Mouse (Mus musculus): ENCODE data around the gene Nmnat3.

The Nmnat3 gene

DNA sequence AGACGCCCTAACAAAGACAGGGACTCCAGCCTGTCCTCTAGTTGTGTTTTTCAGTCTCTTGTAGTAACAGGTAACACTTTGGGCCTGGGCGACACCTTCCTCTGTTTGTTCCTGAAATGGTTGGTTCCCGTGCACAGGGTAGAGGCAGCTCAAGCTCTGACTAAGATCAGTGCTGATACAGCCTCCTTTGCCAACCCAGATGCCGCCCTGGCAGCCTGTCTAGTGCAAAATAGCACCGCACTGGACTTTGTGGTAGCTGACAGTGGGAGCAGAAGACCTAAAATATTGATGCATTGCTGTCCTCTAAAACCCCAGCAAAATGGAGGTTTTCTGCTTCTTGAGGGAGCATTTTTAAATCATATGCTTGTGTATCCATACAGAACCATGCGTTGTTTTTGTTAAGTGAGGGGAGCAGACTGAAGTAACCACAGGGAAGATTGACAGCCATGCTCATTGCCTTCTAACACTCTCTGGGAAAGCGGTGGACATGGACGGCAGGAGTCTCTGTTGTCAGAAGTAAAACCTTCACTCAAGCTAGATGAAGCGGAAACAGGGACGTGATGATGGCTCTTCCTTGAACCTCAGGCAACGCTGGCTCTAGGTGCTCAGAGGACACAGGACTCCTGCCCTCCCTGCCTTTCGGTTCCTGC is 24.2 kb downstream of the Nmnat3 start:
- DNase-seq (ENCODE audit: low read depth, low spot score), result no peak

DNA sequence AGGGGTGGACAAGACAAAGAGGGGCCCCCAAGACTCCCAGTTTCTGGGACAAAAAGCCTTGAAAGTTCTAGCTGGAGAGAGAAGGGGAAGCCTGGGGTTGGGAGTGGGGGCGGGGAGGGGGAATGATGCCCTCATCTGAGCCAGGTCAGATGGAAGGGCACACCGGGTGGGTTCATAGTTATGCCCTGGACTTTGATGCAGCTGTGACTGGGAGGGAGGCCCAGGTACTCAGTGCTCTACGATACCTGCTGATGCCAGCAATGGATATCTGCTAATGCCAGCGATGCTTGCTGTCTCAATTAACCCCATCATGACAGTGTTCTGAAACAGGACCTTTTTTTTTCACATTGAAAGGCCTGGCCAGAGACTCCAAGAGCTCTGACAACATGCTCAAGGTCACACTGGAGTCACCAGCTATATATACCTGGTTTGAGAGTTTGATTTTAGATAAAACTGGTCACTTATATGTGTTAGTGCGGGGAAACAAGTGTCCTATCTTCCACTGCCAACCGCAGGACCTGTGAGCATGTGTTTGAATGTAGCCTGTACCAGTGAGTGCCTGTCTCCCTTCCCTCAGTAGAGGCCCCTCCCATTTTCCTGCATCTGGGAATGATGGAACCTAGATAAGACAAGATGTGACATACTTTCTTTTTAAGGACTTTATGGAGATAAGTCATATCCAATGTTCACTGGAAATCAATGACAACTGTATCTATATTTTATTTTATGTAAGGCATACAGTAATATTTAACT is 25.6 kb downstream of the Nmnat3 start:
- DNase-seq (ENCODE audit: low read depth, low spot score), result no peak

DNA sequence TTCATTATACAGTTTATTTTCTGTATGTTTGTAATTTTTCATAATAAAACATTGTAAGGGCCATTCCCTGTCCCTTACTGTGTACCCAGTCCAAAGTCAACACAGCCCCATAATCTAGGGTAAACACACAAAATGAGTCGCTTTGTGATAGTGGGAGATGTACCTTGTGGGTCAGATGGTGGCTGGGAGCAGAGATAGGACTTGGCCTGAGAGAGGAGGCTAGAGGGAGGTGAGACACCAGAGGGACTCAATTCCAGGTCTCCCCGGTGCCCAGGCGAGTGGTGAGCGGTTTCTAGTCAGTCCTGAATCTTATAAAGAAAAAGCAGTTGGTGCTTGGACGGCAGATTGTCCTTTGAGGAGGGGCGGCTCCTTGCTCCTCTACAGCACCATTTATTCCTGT is 26.4 kb downstream of the Nmnat3 start:
- no peak for DNase-seq (ENCODE audit: low read depth, low spot score)

DNA sequence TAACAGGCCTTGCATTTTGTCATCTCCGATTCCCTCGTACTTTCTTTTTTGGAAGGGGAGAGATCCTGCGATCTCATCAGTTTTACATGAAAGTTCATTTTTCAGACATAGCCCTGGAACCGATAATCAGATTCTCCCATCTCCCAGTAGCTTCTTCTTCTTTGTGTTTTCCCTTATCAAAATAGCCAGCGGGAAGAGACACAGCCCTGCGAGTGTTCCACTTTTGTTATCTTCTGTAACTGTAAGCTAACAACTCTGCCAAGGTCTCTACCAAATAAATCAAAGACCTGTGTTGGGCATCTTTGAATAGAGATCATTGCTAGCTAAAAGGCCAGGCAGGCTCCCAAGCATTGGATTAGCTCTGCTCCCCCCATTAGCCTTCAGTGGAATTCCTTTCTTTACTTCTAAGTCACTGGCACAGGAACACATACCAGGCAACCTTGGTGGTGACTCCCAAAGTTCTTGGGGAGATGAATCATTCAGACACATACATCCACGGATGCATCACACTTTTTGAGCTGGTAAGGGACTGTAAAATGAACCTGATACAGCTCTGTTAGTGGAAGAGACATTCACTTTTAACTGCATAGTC is 26.9 kb downstream of the Nmnat3 start:
- DNase-seq (ENCODE audit: low read depth, low spot score), result no peak

DNA sequence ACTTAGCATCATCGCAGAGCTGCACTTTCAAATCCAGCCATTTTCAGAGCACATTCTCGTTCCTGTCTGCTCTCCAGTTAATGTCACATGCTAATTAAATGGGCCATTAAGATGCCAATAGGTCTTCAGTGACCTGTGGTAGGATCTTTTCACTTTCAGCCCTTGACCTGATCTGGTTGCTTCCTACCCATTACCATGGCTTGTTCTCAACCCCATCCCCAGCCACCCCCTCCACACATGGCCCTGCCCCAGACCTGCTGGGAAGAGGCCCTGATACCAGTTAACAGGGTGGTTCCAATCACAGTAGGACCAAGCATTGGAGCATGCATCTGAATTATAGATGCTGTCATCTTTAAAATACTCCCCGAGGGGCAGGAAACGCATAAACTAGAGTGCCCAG is 30.7 kb downstream of the Nmnat3 start:
- no peak for DNase-seq (ENCODE audit: low read depth, low spot score)

DNA sequence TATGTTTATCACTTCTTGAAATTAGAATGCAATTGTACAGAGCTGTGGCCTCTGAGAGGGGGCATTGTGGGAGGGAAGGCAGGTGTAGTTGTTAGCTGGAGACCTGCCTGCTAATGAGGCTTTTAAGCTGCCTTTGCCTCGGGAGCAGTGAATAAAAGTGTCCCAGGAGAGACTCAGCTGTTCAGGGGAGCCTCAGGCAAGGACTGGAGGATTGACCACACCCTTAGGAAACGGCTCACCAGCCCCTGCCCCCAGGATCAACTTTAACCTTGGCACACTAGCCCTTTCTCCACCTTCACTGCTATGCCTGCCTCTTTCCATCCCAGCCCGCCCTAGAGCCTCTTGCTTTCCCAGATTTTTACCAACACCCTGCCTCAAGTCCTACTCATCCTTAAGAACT is 31.6 kb downstream of the Nmnat3 start:
- no peak for DNase-seq (ENCODE audit: low read depth, low spot score)

DNA sequence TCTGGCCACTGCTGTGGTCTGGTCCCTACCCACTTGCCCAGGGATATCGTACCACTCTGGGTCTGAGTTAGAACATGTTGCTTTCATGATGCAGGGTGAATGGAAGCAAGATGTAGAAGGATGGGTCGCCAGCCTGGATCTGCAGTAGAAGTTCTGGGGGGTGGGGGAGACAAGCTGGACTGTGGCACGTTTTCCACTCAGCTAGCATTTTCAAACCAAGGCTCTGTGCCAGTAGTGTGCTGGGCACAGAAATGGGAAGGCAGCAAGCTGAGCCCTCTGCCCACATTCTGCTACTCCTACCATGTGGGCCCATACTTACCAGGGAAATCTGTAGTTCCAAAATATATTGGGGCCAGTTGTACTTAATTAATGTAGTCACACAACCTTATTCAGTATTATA is 33.5 kb downstream of the Nmnat3 start:
- no peak for DNase-seq (ENCODE audit: low read depth, low spot score)

DNA sequence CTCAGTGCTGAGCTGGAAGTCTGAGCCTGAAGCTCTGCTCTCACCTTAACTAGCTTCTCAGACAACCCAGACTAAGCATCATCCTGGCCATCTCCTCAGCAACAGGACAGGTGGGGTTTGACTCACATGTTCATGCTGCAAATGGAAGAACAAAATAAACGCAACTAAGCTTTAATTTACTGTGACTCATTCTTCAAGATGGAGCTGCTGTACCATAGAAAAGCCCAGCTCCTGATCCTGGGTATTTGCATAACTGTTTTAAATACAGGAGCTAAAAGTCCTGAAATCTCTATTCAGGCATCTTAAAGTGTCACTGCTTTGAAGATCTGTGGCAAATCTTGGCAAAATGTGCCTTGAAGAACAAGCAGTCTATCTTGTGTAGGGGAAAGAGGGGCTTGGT is 38.9 kb downstream of the Nmnat3 start:
- no peak for DNase-seq (ENCODE audit: low read depth, low spot score)

DNA sequence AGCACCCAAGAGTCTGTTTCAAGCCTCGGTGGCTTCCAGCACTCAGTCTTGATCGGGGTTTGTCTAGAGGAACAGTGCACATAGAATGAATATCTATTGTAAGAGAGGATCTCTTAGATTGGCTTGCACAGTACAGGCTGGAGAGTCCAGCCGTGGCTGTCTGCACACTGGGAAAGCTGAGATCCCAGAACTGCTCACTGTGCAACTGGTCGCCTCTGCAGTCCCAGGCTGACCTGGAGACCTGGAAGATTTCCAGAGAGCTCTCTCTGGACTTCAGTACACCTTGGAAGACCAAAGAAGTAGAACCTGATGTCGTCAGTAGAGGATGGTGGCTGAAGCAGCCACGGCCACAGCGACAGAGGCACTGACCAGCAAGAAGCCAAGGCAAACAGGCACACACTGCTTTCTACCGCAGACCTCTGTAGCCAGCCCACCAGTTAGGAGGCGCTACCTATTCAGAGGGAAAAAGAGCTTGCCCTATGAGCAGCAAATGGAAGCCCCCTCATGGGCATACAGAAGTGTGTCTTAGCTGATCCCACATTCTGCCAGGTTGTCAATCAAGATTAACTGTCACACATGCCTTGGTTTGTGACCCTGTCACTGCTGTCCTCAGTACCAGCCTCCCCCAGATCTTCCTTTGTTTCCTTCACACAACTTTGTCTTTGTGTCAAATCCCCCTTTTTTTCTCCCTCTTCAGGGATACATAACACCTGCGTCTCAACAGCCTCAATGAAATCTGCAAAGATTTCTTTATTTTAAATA is 41.4 kb downstream of the Nmnat3 start:
- DNase-seq (ENCODE audit: low read depth, low spot score), result no peak

DNA sequence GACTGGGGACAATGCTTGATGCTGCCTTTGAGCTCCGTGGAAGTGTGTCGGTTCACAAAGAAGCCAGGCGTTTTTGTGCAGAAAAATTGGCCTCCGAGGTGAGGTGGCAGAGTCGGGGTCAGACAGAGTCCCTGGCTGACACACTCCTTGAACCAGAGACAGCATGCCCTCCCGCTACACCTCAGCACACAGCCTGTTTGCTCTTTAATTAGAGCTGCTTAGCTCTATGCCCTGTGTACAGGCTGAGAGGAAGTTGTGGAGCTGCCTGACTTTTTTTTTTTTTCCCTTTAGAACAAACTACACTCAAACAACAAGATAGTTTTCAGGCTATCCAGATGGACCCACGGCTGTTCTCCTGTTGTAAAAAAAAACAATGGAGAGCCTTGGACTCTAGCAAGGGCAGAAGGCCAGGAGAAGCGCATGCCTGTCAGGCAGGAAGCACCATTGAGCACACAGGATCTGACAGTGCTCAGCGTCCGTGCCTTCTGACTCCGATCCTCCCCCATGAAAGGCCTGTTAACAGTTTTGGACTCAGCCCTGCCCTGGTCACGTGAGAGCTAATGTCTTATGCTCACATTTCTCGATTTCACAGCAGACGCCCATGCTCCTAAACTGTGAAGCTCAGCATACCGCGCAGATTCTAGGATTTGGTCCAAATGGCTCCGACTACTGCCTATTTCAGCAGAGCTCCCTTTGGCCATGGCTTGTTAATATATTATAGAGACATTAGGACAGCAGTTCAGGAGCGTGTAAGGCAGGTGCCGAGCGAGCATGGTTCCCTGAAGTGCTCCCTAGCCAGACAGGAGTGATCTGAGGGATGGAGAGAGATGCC is 42.3 kb downstream of the Nmnat3 start:
- no peak for DNase-seq (ENCODE audit: low read depth, low spot score)

DNA sequence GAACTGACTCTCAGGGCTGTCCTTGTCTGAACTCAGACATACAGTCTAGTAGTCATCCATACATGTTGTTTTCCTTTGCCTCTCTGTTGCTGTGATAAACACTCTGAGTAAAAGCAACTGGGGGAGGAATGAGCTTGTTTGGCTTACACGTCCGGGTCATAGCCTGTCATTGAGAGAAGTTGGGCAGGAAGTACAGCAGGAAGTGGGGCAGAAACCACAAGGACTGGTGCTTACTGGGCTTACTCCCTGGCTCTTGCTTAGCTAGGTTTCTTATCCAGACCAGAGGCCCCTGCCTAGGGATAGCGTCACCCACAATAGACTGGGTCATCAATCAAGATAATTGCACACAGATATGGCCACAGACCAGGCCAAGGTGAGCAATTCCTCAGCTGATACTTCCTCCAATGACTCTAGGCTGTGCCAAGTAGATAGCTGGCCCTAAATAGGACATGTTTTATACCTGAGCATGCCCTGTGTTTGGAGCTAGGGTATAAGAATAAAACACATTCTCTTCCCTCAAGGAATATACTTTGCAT is 46.1 kb downstream of the Nmnat3 start:
- no peak for DNase-seq (ENCODE audit: low read depth, low spot score)

DNA sequence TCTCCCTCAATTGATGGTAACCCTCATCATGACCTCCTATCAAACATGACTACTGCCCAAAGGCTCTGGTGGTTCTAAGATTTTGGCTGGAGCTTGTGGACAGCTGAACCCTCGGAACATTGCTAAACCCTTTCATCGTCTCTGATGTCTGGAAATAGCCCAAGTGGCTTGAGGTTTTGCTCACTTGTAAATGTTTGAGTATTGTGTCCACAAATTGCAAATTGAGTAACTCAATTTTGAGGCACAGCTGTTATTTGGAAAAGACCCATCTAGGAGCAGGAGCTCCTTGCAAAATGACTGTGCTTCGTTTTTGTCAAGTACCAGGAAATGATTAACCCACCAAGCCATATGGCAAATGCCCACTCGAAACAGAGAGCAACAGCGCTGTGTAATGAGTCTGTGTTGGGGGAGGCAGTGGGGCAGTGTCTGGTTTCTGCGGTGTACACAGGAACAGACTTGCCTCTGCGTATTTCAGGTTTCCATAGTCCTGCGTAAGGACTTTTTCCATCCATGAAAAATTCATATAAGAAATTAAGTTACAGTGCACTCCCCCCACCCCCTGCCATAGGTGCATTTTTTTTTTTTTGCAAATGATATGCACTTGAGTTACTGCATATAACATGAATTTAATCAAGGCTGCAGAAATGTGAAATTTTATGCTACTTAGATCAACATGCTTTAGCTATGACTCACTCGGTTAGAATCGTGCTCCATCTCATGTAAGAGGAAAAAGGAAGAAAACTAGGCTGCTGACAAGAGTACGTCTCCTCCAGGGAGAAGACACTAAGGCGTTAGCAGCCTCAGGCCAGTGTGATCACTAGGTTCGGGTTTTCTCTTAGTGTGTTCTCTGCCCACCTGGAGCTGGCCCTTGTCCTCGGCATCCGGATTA is 50.9 kb downstream of the Nmnat3 start:
- no peak for DNase-seq (ENCODE audit: low read depth, low spot score)

DNA sequence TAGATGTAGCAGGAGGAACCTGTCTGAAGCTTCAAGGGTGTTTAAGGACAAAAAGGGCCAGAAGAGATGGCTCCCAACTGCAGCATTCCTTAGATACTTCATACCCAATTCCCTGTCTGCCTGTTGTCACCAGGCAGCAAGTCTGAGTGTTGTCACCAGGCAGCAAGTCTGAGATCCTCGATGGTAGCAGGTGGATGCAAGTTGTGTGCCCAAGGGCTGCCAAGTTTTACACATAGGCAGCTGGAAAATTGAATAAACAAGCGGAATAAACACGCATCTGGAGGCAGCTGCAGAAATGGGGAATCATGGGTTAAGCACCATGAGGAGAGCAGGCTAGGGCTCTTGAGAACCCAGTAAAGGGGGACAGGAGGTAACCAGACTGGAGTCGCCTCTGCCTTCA is 52.7 kb downstream of the Nmnat3 start:
- no peak for DNase-seq (ENCODE audit: low read depth, low spot score)

DNA sequence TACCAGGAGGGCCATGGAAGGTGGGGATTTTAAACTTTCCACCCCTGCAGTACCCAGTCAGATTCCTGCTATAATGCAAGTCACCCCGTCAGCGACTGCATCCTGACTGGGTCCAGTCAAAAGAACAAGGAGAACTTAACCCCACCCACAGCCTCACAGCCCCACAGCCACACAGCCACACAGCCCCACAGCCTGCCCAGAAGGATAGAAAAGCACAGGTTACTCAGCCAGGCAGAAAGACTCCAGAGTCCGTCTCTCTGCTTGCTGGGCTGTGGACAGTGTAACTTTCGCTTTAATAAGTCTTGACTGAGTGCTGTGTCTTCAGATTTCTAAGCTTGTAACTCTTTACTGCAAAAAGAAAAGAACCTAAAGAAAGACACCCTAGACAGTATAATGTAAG is 53.2 kb downstream of the Nmnat3 start:
- no peak for DNase-seq (ENCODE audit: low read depth, low spot score)

DNA sequence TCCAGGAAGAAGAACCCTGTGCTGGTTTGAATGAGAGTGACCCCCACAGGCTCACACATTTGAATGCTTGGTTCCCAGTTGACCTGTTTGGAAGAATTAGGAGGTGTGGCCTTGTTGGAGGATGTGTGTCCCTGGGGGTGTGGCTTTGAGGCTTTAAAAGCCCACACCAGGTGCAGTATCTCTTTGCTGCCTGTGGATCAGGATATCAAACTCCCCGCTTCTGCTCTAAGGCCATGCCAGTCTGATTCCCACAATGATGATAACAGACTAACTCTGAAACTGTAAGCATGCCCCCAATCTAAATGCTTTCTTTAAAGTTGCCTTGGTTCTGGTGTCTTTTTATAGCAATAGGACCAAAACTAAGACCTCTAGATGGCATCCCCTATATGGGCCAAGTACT is 58.6 kb downstream of the Nmnat3 start:
- no peak for DNase-seq (ENCODE audit: low read depth, low spot score)

DNA sequence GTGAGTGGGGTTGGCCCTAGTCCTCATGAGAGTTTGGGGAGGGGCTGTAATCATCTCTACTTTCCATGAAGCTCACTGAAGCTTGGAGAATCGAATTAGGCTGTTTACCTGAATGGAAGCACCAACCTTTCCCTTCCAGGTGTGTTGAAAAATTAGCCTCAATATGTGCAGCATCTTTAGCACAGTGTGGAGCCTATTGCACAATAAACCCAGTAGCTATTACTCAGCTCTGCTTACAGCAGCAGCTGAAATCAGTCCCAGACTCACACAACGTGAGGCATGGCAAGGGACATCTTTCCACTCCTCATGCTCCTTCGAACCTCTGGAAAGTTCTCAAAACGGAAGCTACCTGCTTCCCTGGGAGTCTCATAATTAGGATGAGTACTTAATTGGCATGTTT is 59.0 kb downstream of the Nmnat3 start:
- DNase-seq (ENCODE audit: low read depth, low spot score), result no peak

DNA sequence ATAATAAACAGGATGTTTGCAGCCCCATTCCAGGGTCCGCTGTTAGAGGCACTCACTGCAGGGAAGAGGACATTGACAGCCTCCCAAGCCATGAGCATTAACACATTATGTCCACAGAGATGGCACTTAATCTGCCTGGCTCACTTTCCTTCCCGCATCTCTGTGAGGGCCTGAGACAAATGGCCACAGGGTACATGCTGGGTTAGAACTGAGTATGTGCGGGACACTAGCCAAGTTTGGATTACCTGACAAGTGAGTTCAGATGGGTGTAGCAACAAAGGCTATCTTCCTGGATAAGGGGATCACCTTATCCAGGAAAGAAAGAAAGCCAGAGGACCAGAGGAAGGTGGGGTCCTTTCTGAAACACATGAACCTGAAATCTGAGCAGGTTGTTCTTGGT is 59.8 kb downstream of the Nmnat3 start:
- DNase-seq (ENCODE audit: low read depth, low spot score), result no peak

DNA sequence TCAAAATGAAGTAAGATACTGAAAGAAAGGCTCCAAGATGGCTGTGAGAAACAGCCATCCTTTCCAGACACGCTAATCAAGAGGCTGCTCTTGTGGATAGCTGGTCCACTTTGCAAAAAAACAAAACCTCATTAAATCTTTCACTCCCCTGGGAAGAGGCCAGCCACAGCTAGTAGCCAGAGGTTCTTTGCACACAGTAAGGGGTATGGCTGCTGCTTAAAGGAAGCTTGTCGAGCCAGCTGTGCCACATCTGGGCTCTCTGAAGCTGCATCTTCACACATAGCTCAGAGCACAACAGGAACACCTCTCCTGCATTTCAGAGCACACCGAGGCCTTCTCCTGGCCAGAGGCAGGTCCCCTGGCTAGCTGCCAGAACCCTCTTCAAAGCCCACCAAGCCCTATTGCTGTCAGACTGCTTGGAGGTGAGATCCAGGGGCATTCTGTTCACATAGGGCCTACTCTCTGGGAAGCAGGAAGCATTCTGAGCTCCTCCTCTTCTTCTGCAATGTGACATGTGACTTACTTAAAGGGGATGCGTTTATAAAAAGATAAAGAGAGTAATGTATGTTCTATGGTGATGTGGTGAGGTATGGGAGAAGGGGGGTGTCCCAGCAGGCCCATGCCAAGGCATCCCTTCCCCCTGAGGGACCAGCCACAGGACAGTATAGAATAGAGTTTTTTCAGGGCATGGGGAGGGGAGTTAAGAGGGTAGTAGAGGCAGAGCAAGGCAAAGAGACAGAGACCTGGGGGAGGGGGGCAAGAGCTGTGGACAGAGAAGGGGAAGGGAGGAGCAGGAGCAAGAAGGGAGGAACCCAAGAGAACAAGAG is 63.3 kb downstream of the Nmnat3 start:
- DNase-seq (ENCODE audit: low read depth, low spot score), result no peak

DNA sequence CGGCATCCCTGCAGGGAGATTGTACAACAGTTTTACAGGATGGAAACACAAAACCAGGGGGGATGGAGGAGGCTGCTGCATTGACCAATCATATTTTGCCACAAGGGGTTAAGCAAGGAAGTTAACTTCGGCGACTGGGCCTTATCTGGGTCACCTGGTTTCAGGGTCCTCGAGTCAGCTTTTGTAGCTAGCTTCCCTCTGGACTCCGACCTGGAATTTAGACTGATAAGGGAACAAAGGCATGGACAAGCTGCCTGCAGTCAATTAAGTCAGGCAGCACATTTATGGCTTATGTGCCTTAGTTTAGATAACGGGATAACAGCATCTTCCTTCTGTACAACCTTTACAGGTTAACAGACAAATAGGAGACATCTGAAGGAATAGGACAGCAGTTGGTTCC is 65.1 kb downstream of the Nmnat3 start:
- no peak for DNase-seq (ENCODE audit: low read depth, low spot score)
